Mouse (Mus musculus): ENCODE data around the gene Magel2.

DNA sequence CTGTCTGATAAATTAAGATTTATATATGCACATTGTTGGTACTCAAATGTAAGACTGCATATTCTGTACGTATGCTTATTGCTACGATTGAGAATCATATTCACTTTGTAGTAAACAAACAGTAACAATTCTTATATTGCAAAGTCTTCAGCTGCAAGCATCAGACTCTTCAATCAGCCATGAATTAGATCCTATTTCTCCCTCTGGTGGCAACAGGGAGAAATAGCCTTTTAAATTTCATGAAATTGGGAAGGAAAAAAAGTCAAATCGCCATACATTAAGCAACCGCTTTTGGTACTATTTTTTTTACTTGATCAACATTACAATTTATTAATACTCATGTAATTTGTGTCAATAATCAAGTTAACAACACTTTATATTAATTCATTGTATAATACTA, 11.5 kb downstream of the Magel2 start:
- TF ChIP-seq CTCF (IDR thresholded peaks at IDR 0.05; ENCODE audit: borderline replicate concordance, control insufficient read depth, extremely low read depth, insufficient read depth, low read length, poor library complexity) (no peak), POLR2A (IDR thresholded peaks at IDR 0.05; ENCODE audit: control insufficient read depth, extremely low read depth, insufficient read depth, low read length, poor library complexity) (no peak)
